Mouse (Mus musculus) monocyte, adult 5-6 weeks (primary cell): ENCODE results near the gene Aanat. TPM values are rescaled to one million over a fixed set of nuclear protein-coding genes. Genes with fewer than 3 reads are reported as not detected.
"Not testable (repeated sequence)": the region's sequence is repeated elsewhere in the genome, so short reads cannot be mapped to it uniquely, and the experiment has no call there.

Experiments
- ATAC-seq: fragments of 153-309, 156-312 bp; replicated peaks from 2 replicates; pipeline ENCODE4 v1.8.0; 2017; ENCODE audit warnings: mild to moderate bottlenecking; ENCODE audit not compliant: low TSS enrichment, insufficient number of reproducible peaks, severe bottlenecking, poor library complexity, low FRiP score
- total RNA-seq: library from RNA; stranded (forward); fragments of 200-1000, 200-491, 200-594 nt; gene quantifications from 3 replicates; pipeline ENCODE4 v1.2.3, GENCODE M21; 2017

Gene Aanat
- total RNA-seq, 1 experiment from 2014 or later = not detected

DNA sequence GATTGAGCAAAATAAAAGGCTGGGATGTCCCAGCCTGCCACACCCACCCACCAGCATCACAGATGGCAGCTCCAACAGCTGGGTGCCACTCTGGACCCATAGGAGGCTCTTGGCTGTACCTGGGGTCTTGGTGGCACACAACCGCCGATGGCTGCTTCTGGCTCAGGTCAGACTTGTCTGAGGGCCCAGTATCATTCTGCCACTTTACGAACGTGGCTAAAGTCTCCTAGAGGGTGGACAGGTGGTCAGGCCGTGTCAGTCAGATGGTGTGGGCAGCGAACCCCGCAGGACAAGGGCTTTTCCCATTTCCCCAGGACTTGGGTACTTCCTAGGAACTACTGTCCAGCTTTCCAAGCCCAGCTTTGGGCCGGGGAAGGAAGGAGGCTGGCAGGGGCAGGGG is 14.9 kb downstream of the Aanat start:
- ATAC-seq = no peak

DNA sequence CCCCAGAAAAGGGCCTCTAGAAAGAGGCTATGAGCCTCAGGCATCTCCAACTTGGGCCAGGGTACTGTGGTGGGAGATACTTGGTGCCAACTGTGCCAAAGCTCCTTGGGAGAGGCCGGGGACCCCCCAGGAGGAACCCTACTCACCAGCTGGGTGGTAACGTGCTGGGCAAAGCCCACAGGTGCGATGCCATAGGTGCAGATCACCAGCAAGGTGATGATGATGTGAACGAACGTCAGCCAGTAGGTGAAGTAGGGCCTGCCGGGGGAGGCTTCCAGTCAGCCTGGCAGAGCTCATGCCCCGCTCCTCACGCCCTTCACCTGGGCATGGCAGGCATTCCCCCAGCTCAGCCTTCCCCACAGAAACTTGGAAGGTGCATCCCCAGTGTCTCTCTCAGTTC is 15.8 kb downstream of the Aanat start:
- no peak for ATAC-seq

DNA sequence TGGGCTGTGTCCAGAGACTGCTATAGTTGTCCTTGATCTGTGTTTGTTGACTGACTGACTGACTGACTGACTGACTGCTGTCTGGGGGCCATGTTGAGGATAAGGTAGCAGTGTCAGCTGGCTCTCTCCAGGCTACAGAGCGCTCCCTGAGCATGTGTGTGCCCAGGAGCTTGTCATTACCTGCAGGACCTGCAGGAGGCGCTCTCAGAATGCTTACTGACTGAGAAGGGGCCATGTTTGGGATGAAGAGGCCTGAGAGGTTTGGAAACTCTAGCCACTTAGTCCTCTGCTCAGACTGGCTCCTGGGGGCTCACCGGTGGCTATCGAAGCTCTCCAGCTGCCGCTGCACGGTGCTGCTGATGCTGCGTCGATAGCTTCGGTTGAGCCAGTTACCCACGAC is 17.1 kb downstream of the Aanat start:
- ATAC-seq = peak; percentile 41; the same call in 1 of the 2 replicates

DNA sequence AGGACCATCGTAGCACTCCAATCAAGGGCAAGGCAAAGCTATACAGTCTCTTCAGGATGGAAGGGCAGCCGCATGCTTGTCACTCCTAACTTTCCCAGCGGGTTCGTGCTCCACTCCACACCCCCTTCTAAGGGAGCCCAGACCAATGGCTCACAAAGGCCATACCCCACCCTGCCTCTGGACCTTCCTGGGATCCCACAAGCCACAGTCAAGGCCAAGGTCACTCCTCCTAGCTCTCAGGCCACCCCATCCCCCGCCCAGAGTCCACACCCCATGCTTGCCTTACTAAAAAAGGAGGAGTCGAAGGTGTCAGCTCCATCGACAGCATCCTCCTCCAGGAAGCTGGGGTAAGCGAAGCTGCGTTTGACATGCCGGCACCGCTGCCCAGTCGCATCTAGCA is 17.9 kb downstream of the Aanat start:
- no peak for ATAC-seq

DNA sequence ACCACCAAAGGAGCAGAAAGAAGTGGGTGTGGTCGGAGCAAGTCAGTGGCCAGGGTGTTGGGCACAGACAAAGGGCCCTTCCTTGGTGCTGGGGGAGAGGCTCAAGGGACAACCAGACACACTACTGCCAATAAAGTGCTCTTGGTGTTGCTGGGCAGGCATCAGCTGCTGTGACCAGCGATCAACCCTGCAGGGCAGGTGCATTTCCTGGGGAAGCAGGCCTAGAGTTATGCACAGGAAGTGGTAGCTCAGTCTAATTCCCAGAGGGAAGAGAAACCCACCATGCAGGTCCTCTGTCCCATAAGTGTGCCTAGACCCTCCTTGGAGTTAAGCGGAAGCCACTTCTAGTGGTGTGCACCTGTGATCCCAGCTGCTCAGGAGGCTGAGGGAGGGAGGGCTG is 21.5 kb downstream of the Aanat start:
- ATAC-seq = no peak

DNA sequence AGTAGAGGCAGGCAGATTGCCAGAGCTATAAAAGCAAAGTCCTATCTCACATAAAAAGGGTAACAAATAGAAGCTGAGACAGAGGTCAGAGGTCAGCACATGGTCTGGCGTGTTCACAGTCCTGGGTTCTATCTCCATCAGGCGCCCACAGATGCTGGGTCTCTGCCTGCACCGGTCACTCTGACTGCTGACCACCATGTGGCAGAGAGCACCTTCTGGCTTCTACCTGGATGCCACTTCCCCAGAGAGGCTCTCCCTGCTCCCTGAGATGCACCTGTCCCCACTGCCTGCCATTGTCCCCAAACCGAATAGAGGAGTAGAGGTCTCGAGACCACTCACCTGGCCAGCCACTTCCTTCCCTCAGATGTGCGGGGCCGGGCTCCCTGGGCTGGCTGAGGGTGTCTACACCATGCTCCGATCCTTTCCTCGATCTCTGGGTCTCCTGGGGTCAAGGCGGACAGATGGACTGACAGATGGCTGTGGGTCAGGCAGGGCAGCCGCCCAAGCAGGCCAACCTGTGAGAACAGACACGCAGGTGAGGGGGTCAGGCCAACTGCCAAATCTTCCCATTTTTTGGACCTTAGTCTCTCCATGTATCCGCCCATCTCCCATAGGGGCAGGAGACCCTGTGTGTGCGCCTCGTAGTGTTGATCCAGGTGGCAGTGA is 23.9 kb downstream of the Aanat start:
- no peak for ATAC-seq

DNA sequence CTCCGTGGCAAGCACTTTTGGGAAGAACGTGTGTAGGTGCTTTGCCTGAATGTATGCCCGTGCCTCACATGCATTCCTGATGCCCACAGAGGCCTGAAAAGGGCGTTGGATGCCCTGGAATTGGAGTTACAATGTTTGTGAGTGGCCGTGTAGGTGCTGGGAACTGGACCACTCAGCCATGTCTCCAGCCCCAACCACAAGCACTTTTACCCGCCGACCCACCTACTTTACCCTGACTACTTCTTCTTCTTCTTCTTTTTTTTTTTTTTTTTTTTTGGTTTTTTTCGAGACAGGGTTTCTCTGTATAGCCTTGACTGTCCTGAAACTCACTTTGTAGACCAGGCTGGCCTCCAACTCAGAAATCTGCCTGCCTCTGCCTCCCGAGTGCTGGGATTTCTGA is 24.9 kb downstream of the Aanat start:
- not testable (repeated sequence) for ATAC-seq

DNA sequence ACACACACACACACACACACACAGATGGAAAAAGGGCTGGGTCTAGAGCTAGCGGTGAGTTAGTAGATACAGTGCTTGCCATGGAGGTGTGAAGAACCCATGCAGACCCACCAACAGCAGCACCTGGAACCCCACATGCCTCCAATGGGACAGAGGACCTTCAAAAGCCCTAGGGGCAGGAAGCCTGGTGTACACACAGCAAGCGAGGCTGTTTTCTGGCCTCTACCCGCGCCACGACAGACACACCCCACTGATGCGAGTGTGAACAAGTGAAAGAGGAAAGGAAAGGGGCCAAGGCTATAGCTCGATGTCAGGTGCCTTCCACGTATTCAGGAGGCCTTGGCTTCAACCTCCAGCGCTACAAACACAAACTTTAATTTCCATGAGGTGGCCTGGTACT is 25.7 kb downstream of the Aanat start:
- no peak for ATAC-seq

DNA sequence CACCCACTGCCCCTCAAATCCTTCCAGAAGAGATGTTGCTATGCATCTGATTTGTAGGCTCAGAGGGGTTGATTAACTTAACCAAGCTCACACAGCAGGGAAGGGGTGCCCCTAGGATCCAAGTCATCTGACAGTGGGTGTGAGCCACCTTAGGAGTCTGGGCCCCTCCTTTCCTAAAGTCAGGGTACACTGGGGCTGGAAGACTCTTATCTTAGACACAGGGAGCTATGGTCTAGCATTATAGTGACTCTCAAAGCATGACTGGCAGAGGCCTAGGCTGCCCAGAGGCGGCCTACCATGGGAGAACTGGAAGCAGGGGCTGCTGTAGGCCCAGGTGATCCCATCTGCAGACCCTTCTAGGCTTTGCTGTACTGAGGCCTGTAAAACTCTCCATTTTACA is 26.3 kb downstream of the Aanat start:
- ATAC-seq = no peak

DNA sequence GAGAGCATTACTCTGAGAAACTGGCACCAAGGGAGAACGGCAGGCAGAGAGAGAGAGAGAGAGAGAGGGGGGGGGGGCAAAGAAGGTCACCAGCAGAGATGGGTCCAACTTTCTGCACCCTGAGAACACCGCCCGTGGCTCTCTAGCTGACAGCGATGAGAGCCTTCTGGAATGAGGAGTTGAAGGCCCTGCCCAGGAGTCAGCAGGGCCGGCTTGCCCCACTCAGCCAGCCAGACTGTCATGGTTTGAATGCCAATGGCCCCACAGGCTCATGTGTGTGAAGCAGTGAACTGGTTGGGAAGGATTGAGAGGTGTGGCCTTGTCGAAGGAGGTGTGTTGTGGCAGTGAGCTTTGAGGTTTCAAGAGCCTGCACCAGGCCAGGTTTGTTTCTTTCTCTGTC is 27.0 kb downstream of the Aanat start:
- ATAC-seq = no peak

DNA sequence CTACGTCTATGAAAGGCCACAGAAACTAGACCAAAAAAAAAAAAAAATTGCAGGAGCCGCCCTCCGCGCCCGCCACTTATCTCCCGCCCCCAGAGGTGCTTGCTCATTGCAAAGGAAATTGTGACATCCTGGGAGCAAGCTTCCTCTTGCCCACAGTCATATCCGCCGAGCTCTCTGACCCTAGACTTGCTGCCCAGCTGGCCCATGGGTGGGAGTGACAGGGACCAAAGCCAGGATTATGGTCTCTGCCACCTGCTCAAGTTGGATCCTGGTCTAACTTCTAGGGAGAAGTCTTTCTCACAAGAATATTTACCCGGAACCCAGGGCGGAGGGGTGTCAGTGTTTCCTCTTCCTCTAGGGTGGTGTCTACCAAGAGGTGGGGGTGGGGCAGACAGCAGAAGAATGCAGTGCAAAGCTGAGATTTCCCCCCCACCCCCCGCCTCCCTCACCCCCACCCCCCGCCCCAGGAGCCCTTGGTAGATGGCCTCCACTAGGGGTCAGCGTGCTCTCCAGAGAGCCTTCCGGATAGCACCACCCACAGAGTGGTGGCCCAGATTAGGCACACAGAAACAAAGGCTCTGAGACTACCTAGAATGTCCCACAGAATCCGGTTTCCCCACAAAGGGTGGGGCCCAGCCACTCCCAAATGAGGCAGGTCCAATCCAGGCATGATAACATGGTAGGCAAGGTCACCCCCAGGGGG is 29.7 kb downstream of the Aanat start:
- peak; percentile 64 for ATAC-seq

DNA sequence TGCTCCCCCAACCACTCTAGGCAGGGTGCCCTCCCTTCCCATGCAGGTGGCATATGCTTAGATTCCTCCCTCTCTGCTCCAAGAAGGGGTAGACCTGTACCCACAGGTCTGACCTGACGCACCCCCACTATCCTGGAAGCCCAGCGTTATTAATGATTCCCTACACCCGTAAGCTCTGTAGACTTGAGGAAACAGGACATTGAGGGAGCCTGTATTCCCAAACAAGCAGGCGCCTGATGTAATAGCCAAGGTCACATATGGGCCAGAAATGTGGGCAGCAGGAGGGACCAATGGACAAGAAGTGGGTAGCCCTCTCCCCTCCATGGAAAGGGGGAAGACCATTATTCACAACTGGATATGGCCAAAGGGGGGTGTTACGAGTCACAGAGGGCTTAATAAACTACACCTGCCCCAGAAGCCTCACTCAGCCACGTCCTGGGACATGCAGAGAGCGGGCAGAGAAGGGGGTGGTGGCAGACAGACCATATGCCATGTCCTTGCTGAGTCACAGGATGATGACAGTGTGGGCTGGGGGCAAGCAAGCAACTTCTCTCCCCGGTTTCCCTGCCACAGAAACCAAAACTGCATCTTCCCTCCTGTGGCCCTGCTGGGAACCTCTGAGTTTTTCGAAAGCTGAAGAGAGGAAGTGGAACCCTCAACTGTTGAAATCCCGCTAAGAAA is 30.3 kb downstream of the Aanat start:
- peak; percentile 63 for ATAC-seq

DNA sequence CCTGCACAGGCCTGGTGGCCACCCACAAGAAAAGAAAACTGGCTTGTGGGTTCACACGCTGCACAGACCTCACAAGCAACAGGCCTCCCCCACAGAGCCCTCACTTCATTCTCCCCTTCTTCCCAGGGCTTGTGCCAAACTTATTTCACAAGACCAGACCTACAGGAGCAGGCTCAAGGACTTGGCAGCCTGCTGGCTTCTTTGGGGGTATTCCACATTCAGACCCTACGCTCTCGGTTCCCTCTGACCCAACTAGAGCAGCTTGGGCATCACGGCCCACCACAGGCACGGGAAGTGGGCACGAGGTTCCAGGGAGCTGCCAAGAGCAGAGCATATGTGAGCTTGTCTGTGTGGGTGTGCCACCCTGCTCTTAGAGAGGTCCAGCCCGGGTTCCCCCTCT is 31.4 kb downstream of the Aanat start:
- no peak for ATAC-seq

DNA sequence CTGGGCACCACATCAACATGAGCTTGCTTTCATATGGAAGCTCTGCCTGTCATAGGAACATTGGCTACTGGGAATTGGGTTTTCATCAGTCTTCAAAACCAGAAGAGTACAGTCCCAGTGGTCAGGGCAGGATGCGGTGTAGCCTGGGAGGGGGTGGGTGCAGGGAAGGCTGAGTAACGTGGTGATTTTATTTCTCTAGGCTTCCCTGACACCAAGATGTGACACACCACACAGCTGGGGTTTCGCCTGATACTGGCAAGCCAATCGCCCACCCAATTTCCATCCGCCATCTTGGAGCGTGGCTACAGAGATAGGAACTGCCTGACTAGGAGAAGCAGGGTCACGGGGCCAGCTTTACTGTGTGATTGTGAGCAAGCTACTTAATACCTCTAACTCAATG is 32.4 kb downstream of the Aanat start:
- ATAC-seq = no peak

DNA sequence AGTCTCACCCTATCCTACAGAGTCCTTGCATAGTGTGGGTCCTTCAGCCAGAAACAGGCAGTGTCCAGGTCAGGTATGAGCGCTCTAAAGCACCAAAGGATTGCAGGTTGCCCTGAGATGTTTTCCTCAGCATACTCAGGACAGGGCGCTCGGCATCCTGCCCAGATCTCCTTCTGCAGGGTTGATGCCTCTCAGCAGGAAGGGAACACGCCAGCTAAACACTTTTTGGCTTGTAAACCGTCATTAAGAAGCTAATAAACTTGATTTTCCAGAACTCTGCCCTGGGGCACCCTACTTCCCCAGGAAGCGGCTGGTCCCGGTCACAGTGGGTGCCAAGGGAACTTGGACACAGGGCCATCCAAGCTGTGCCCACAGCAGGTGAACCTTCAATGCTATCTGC is 32.9 kb downstream of the Aanat start:
- no peak for ATAC-seq

DNA sequence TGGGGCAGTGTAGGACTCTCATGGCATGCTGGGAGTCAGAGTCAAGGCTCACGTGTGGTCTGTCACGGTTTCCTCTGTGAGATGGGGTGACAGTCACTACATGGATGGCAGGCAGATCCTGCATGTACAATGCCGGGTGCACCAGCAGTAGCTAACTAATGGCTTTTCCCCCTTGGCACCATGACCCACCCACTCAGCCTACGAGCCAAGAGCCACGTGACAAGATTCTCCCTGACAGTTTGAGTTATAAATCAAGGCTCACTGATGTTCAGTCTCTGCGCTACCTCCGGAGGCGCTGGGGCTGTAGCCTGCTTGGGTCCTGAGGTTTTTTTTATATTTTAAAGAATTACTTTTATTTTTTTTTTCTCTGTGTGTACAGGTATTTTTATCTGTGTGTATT is 33.3 kb downstream of the Aanat start:
- no peak for ATAC-seq

DNA sequence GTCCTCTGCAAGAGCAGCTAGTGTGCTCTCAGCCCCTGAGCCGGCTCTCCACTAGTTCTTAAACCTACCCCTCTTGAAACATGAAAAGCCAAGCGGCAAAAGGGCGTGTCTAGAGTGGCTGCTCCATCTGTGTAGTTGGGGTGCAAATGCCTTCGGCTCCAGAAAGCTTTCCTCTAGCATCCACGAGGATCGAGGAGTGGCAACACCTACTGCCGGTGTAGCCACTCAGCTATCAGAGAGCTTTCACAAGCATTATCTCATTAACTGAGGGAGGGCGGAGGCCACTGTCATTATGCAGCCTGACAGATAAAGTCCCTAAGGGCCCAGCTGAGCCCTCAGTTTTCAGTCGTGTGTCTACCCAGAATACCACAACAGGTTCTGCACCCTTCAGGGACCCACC is 33.8 kb downstream of the Aanat start:
- ATAC-seq = no peak

DNA sequence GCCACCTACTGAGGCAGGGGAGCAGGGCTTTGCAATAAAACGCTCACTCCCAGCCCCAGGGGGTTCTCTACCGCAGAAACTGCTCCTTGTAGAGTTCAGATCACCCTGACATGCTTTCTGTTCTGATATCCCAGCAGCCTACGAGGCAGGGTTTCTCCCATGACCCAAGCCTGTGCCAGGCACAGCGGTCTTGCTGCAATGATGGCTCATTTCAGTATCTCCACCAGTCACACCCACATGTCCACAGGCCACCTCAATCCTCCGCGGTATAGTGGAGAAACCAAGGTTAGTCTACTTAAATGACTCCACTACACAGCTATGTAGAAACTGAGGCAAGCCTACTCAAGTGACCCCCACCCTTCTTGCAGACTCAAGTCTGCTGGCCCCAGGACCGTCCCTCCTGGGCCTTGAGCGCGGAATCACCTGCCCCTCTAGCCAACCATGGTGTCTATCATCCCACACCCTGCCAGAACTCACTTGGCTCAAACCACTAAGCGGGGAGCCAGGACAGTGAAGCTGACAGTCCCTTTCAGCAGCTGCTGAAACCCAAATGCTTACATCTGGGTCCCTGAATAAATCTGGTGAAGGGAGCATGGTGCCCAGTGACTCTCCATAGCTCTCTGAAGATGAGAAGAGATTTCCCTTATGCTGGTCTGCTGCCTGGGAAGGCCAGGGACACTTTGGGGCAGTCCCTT is 34.5 kb downstream of the Aanat start:
- ATAC-seq = no peak

DNA sequence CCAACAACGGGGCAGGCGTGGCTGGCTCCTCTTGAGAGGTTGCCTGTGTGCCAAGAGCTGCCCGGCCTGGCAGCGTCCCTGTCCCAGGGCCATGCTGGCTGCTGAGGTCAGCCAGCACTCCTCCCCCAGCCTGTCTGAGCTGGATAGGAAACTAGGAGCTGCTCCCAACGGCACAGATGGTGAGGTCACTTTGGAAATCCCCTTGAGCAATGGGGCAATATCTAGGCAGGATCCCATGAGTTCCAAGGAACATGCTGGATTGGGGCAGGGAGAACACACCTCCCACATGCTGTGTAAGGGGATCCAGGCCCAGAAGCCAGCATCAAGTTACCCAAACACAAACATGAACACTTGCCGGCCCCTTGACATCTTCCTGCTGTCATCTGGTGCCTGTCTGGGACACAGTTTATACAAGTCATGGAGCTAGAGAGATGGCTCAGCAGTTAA is 35.0 kb downstream of the Aanat start:
- no peak for ATAC-seq
